Mouse (Mus musculus) thymus, postnatal 4 days (tissue): ENCODE measurements around the gene Col8a2.

Source experiments
- DNase-seq: peaks from one replicate; pipeline ENCODE4 v3.0.0; 2021

Gene Col8a2

GRCm38 (mm10) chr4:126260520-126261201 is 25.9 kb upstream of the Col8a2 start:
- peak; percentile 42 for DNase-seq

GRCm38 (mm10) chr4:126261266-126261665 is 25.3 kb upstream of the Col8a2 start:
- no peak for DNase-seq

- no peak for DNase-seq
Measured at GRCm38 (mm10) chr4:126261675-126262074, 24.9 kb upstream of the Col8a2 start.

- peak; percentile 99 for DNase-seq
Measured at GRCm38 (mm10) chr4:126262119-126262807, 24.3 kb upstream of the Col8a2 start, which contains the start of gene Trappc3. Gene Trappc3, plus strand, starts transcription at chr4:126262325.

GRCm38 (mm10) chr4:126269292-126269691 is 17.3 kb upstream of the Col8a2 start:
- no peak for DNase-seq

GRCm38 (mm10) chr4:126273753-126274152 is 12.8 kb upstream of the Col8a2 start:
- DNase-seq: no peak

- DNase-seq: no peak
Measured at GRCm38 (mm10) chr4:126275081-126275480, 11.5 kb upstream of the Col8a2 start.

- DNase-seq: no peak
Measured at GRCm38 (mm10) chr4:126275681-126276131, 10.9 kb upstream of the Col8a2 start.

- DNase-seq: peak; percentile 69
Measured at GRCm38 (mm10) chr4:126277906-126278564, 8.6 kb upstream of the Col8a2 start.

- DNase-seq: no peak
Measured at GRCm38 (mm10) chr4:126278565-126278915, 8.1 kb upstream of the Col8a2 start.

GRCm38 (mm10) chr4:126278961-126279360 is 7.6 kb upstream of the Col8a2 start:
- DNase-seq: no peak

- no peak for DNase-seq
Measured at GRCm38 (mm10) chr4:126281706-126282105, 4.9 kb upstream of the Col8a2 start.

GRCm38 (mm10) chr4:126283582-126283981 is 3.0 kb upstream of the Col8a2 start:
- no peak for DNase-seq

- no peak for DNase-seq
Measured at GRCm38 (mm10) chr4:126287302-126287995, 856 bp downstream of the Col8a2 start.

- DNase-seq: no peak
Measured at GRCm38 (mm10) chr4:126288085-126288666, 1.6 kb downstream of the Col8a2 start.

- no peak for DNase-seq
Measured at GRCm38 (mm10) chr4:126290314-126290713, 3.7 kb downstream of the Col8a2 start.

- no peak for DNase-seq
Measured at GRCm38 (mm10) chr4:126291196-126291595, 4.6 kb downstream of the Col8a2 start.

GRCm38 (mm10) chr4:126295152-126295551 is 8.6 kb downstream of the Col8a2 start:
- DNase-seq: no peak

- no peak for DNase-seq
Measured at GRCm38 (mm10) chr4:126295937-126296336, 9.3 kb downstream of the Col8a2 start.

GRCm38 (mm10) chr4:126296617-126297101 is 10.1 kb downstream of the Col8a2 start:
- DNase-seq: peak; percentile 44

- DNase-seq: peak; percentile 35
Measured at GRCm38 (mm10) chr4:126300916-126301583, 14.5 kb downstream of the Col8a2 start.
